Mouse (Mus musculus) forebrain, embryonic 14.5 days (tissue): ENCODE measurements around the gene Klrg1. TPM values are rescaled to one million over a fixed set of nuclear protein-coding genes. Genes with fewer than 3 reads are reported as not detected.

Experiments used
- ATAC-seq: fragments of 200-750 bp; cut with Nextera tagmentation; 2 replicates; pipeline ENCODE4 v1.8.0; 2017; ENCODE audit warnings: mild to moderate bottlenecking, moderate library complexity
- DNase-seq: peaks from one replicate; pipeline ENCODE4 v3.0.0-alpha.2; 2015; ENCODE audit warnings: low spot score
- H3K27ac ChIP-seq: fragments of 300-500 bp; sonication (generic); 2 replicates; pipeline ENCODE4 v1.5.1; 2014; ENCODE audit warnings: low read depth, mild to moderate bottlenecking, control low read depth, low read length, moderate library complexity
- H3K27me3 ChIP-seq: fragments of 300-500 bp; sonication (generic); replicated peaks from 2 replicates; pipeline ENCODE4 v1.6.1; 2014; ENCODE audit warnings: low read length, control low read depth, mixed read lengths; ENCODE audit not compliant: control insufficient read depth, insufficient read depth
- H3K36me3 ChIP-seq: fragments of 300-500 bp; sonication (generic); 2 replicates; pipeline ENCODE4 v1.6.1; 2014; ENCODE audit warnings: low read length, control low read depth; ENCODE audit not compliant: control insufficient read depth, insufficient read depth
- H3K4me1 ChIP-seq: fragments of 300-500 bp; sonication (generic); 2 replicates; pipeline ENCODE4 v1.6.1; 2014; ENCODE audit warnings: antibody characterized with exemption, low read length, control low read depth; ENCODE audit not compliant: control insufficient read depth, insufficient read depth
- H3K4me2 ChIP-seq: fragments of 300-500 bp; sonication (generic); 2 replicates; pipeline ENCODE4 v1.6.1; 2014; ENCODE audit warnings: mild to moderate bottlenecking, control low read depth, low read length
- H3K4me3 ChIP-seq: fragments of 300-500 bp; sonication (generic); 2 replicates; pipeline ENCODE4 v1.5.1; 2014; ENCODE audit warnings: low read depth, low read length, control low read depth
- H3K9ac ChIP-seq: fragments of 300-500 bp; sonication (generic); 2 replicates; pipeline ENCODE4 v1.6.1; 2014; ENCODE audit warnings: mild to moderate bottlenecking, low read length, control low read depth, moderate library complexity
- H3K9me3 ChIP-seq: fragments of 300-500 bp; sonication (generic); replicated peaks from 2 replicates; pipeline ENCODE4 v1.6.1; 2016; ENCODE audit warnings: low read length, control low read depth, mixed read lengths; ENCODE audit not compliant: control insufficient read depth
- WGBS: fragments of 180-500 bp; shearing (Covaris S2); extraction: QIAGEN DNeasy Blood & Tissue Kit; methylation state at CpG from one replicate; pipeline ENCODE4 v1.1.7; 2014; 5-methylcytosine and 5-hydroxymethylcytosine counted together
- polyA plus RNA-seq: library from polyadenylated mRNA; unstranded; fragments of >200 nt; fragmentation: Nextera tagmentation; extraction: Ambion mirVana; gene quantifications from 2 replicates; pipeline ENCODE4 v1.2.1, GENCODE M21; 2014

Klrg1 gene
- 0.32 and 0.70 TPM in 2 replicates for polyA plus RNA-seq

DNA sequence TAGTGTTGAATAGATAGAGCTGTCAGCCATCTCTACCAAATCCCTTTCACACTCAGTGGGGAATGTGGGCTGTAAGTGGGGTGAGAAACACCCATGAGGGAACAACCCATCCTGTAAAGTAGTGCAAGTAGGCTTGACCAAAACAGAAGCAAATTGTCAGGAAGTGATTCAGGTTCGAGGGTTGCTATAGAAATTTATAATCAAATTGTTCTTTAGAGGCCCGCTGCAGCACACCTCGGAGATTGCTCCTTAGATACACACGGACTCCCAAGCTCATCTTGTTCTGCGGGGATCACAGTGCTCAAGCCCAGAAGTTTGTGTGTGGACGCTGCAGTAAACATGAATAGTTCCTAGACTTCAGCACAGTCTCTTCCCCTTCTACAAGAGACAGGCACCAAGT, at the start of gene Klrg1:
Gene Klrg1 (minus strand): TSS at position 101 of the 400 bp plus-strand sequence.
- DNase-seq (no peak), ATAC-seq (no peak)
- no peak within 1 kb of the TSS for H3K4me3 ChIP-seq
- no peaks in the 10 kb centered on the region for H3K36me3 ChIP-seq
- no peaks in the 10 kb centered on the region for H3K9me3 ChIP-seq
- 85% methylated on average over 6 of the region's 6 CpGs for WGBS
- no peak within 1 kb of the TSS for H3K9ac ChIP-seq
- H3K27me3 ChIP-seq: no peaks in the 10 kb centered on the region
- no peak within 1 kb of the TSS for H3K4me2 ChIP-seq
- no peaks in the 10 kb centered on the region for H3K4me1 ChIP-seq
- no peak within 1 kb of the TSS for H3K27ac ChIP-seq

DNA sequence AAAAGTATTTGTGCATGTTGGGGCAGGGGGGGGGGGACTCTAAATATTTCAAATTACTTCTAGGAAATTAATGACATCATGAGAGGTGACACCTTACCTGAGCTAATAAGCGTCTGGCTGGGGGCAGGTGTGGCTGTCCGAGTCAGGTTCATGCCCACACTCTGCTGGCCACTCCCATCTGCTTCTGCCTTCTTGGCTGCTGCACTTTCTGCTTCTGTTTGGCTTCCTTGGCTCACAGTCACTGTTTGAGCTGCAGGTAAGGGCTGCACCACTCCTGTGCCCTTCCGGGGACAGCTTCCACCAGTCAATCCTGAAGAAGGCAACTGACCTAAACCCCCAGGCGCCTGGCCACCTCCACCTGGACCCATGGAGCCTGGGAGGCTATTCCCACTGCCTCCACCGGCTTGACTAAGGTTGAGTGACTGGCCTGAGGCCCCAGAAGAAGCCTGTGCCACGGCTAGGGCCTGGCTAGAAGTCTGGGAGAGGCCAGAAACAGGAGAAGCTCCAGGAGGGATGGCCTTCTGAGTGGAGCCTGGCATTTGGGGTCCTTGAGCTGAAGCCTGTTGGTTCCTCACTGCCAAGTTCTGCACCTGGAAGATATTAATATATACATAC, 42.8 kb upstream of the Klrg1 start:
- H3K27ac ChIP-seq: no peak overlapping the region
- H3K4me3 ChIP-seq: no peak overlapping the region
- H3K9me3 ChIP-seq: no peaks in the 10 kb centered on the region
- H3K4me1 ChIP-seq: no peaks in the 10 kb centered on the region
- no peaks in the 10 kb centered on the region for H3K27me3 ChIP-seq
- peaks cover 87% of the 10 kb centered on the region for H3K36me3 ChIP-seq
- H3K9ac ChIP-seq: no peak overlapping the region
- DNase-seq (no peak), ATAC-seq (no peak)
- H3K4me2 ChIP-seq: no peak overlapping the region
- 96% methylated on average over 6 of the region's 6 CpGs for WGBS

DNA sequence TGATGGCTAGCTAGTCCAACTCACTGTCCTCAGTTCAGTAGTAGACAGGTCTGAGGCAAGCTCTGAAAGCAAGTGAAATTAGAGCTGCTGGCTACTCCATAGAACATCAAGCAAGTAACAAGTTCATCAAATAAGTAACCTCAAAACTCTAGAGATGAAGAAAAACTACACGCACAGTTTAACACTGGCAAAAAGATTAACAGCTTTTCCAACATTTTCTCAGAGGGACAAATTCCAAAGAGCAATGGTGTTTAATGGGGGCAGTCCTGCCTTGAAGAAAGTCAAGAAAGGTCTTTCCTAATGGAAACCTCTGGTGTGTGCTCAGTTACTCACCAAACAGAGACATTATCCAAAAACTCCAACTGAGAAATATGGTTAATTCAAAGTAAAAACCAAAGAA, 36.0 kb upstream of the Klrg1 start:
- 100% methylated on average over 1 of the region's 1 CpGs for WGBS
- Histone ChIP-seq H3K9ac (no peak overlapping the region), H3K27ac (no peak overlapping the region), H3K36me3 (peaks cover 99% of the 10 kb centered on the region), H3K27me3 (no peaks in the 10 kb centered on the region), H3K4me3 (no peak overlapping the region), H3K4me2 (no peak overlapping the region), H3K9me3 (no peaks in the 10 kb centered on the region), H3K4me1 (no peaks in the 10 kb centered on the region)
- no peak for ATAC-seq
- no peak for DNase-seq

DNA sequence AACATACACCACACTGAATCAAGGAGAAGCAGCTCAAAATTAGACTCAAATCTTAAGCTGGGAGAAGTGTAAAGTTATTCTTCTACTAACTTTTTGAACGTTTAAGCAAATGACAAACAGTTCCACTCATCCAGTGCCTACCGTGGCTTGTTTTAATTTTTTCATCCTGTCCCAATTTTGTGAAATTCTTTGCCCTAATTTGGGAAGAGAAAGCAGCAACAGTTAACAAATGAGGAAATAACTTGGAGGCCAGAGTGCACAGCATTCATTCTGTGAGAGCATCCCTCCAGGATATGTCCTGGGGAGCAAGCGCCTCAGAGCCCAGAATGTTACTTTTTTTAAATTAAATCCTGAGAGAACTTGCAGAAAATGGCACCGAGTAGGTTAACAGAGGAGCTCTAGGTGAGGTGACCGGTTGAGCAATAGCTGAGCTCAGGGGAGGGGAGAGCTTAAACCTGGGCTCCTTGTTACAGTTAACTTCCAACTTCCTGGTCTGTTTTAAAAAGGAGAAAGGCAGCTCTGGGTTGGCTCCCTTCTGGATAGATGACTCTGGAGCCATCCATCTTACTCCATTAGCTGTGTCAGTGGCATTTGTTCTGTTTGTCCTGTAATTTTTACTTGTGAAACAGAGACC, 27.6 kb upstream of the Klrg1 start:
- peaks cover 11% of the 10 kb centered on the region for H3K4me1 ChIP-seq
- H3K4me3 ChIP-seq: peak overlapping the region; percentile 75
- H3K9ac ChIP-seq: peak overlapping the region; percentile 84; the same call in 1 of the 2 replicates
- peak overlapping the region; percentile 79 for H3K4me2 ChIP-seq
- no peak overlapping the region for H3K27ac ChIP-seq
- H3K9me3 ChIP-seq: no peaks in the 10 kb centered on the region
- H3K36me3 ChIP-seq: peaks cover 31% of the 10 kb centered on the region
- WGBS: 85% methylated on average over 5 of the region's 5 CpGs
- DNase-seq: no peak
- ATAC-seq: no peak
- no peaks in the 10 kb centered on the region for H3K27me3 ChIP-seq

DNA sequence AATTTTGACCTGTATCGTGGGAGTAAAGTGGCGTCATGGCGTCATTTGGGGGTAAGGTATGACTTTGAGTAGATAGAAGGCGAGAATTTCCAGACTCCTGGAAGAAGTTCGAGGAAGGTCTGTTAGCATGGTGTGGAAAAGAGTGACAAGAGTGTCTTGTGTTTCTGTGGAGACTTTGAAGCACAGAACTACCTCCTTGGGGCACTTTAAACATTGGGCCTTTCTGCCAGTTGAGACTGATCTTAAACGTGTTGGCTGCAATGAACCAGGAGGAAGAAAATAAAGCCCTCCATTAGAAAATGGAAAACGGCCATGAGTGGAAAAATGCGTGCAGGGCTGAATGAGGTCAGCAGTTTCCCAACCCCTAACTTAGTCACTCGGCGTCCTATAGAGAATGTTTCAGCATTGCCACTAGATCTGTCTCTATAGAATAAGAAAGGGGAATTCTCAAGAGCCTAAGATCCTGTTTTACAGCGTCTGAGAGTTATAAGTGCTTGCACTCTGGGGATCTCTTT, 26.8 kb upstream of the Klrg1 start:
- H3K36me3 ChIP-seq: peaks cover 23% of the 10 kb centered on the region
- H3K4me3 ChIP-seq: peak overlapping the region; percentile 75
- DNase-seq (no peak), ATAC-seq (no peak)
- H3K27ac ChIP-seq: no peak overlapping the region
- no peaks in the 10 kb centered on the region for H3K27me3 ChIP-seq
- H3K4me1 ChIP-seq: peaks cover 11% of the 10 kb centered on the region
- peak overlapping the region; percentile 84 for H3K9ac ChIP-seq
- peak overlapping the region; percentile 79 for H3K4me2 ChIP-seq
- WGBS: 13% methylated on average over 11 of the region's 11 CpGs
- H3K9me3 ChIP-seq: no peaks in the 10 kb centered on the region

DNA sequence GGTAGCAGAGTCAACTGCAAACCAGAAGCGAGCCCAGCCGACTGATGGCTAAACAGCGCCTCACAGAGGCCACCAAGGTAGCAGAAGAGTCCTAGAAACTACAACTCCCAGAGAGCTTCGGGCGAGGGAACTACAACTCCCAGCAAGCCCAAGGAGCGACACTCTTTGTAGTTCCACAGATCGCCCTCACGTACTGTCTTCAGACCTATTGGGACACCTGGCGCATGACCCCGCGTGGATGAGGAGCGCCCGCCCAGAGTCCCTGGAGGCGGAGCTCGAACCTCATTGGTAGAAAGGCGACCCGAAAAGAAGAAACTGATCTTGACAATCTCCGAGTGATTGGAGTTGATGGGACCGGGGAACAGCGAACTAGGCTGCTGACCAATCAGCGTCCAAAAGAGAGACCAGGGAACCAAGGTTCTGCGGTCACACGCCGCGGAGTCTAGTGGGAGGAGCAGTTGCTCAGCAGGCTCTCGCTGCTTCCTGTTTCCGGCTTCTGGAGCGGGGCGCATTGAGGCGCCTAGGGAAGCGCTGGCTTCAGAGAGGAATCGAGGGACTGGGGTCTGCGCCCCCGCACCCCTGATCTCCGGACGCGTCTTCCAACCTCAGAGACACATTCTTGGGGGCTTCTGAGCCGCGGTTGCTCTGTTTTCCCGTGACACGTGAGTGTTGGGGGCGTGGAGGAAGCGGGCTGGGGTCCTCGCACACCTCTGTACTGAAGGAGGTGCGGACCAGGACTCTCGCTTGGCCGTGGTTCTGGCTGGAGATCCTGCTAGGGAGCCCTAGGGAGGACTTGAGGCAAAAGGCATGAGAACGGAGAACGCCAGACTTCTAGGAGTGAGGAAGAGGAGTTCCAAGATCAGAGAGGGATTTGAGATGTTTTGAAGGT, 26.1 kb upstream of the Klrg1 start, which contains the start of gene M6pr:
Gene M6pr (plus strand): TSS at position 216 of the 889 bp plus-strand sequence.
- WGBS: under 1% methylated on average over 49 of the region's 49 CpGs
- Histone ChIP-seq H3K36me3 (peaks cover 15% of the 10 kb centered on the region), H3K9ac (peak within 1 kb of the TSS; percentile 84), H3K4me2 (peak within 1 kb of the TSS; percentile 79), H3K27me3 (no peaks in the 10 kb centered on the region), H3K4me3 (peak within 1 kb of the TSS; percentile 75), H3K27ac (peak within 1 kb of the TSS; percentile 58), H3K4me1 (peaks cover 11% of the 10 kb centered on the region), H3K9me3 (no peaks in the 10 kb centered on the region)
- DNase-seq (peak; percentile 99), ATAC-seq (peak; percentile 98)

DNA sequence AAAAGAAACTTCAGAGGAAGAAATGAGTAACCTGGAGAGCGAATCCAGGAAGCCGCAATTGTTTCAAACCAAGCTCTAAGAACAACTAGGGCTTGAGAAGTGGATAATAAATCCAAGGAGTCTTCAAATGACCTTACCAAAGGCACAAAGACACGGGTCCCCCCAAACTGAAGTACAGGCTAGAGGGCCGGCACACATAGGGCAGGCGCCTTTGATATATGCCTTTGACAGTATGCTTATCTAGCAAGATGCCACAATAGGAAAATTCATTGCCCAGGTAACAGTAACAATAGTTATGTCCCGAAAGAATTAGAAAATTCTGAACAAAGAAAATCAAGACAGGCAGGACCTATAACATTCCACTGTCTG, 25.4 kb upstream of the Klrg1 start:
- H3K4me1 ChIP-seq: peaks cover 11% of the 10 kb centered on the region
- H3K27me3 ChIP-seq: no peaks in the 10 kb centered on the region
- H3K9me3 ChIP-seq: no peaks in the 10 kb centered on the region
- ATAC-seq: no peak
- WGBS: 71% methylated on average over 6 of the region's 6 CpGs
- no peak for DNase-seq
- no peak overlapping the region for H3K27ac ChIP-seq
- peak overlapping the region; percentile 75; the same call in 1 of the 2 replicates for H3K4me3 ChIP-seq
- peaks cover 9% of the 10 kb centered on the region for H3K36me3 ChIP-seq
- no peak overlapping the region; the same call in 1 of the 2 replicates for H3K4me2 ChIP-seq
- H3K9ac ChIP-seq: no peak overlapping the region

DNA sequence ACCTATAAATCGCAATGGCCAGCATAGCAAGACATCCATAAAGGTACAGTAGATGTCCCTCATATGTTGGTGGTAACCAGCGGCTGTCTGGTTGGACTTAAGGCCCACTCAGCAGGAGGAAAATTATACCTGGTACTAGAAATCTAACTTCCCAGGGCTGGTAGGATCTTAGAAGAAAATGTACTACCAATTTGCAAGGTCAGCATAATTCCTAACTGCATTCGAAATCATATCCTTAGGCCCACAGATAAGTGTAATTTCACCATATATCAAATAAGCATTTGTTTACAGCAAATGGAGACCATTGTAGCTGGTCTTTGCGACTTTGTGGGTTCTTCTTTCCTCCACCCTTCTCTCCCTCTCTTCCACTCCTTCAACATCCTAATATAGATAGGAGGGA, 24.0 kb upstream of the Klrg1 start:
- WGBS: 93% methylated on average over 4 of the region's 4 CpGs
- no peak for ATAC-seq
- Histone ChIP-seq H3K9ac (no peak overlapping the region), H3K9me3 (no peaks in the 10 kb centered on the region), H3K4me2 (no peak overlapping the region), H3K27me3 (no peaks in the 10 kb centered on the region), H3K4me3 (no peak overlapping the region), H3K36me3 (no peaks in the 10 kb centered on the region), H3K4me1 (peaks cover 11% of the 10 kb centered on the region), H3K27ac (no peak overlapping the region)
- DNase-seq: no peak
